Mouse (Mus musculus) heart, embryonic 11.5 days (tissue): ENCODE data around the gene Gm7075. TPM values are rescaled to one million over a fixed set of nuclear protein-coding genes. Genes with fewer than 3 reads are reported as not detected.

Experiments used
- ATAC-seq: fragments of 200-750 bp; cut with Nextera tagmentation; replicated peaks from 2 replicates; pipeline ENCODE4 v1.8.0; 2017; ENCODE audit warnings: moderate library complexity; ENCODE audit not compliant: insufficient number of reproducible peaks, low FRiP score, low TSS enrichment
- H3K27ac ChIP-seq: fragments of 300-500 bp; sonication (generic); 2 replicates; pipeline ENCODE4 v1.5.1; 2014; ENCODE audit warnings: mild to moderate bottlenecking, low read depth, low read length
- H3K27me3 ChIP-seq: fragments of 300-500 bp; sonication (generic); 2 replicates; pipeline ENCODE4 v1.6.1; 2014; ENCODE audit warnings: mild to moderate bottlenecking, low read length, mixed read lengths; ENCODE audit not compliant: control insufficient read depth, insufficient read depth
- H3K36me3 ChIP-seq: fragments of 300-500 bp; sonication (generic); 2 replicates; pipeline ENCODE4 v1.6.1; 2014; ENCODE audit warnings: mild to moderate bottlenecking, low read length, moderate library complexity, mixed read lengths; ENCODE audit not compliant: control insufficient read depth, insufficient read depth
- H3K4me1 ChIP-seq: fragments of 300-500 bp; sonication (generic); 2 replicates; pipeline ENCODE4 v1.6.1; 2014; ENCODE audit warnings: low read length; ENCODE audit not compliant: control insufficient read depth, insufficient read depth
- H3K4me2 ChIP-seq: fragments of 300-500 bp; sonication (generic); 2 replicates; pipeline ENCODE4 v1.6.1; 2014; ENCODE audit warnings: mild to moderate bottlenecking, moderate library complexity
- H3K4me3 ChIP-seq: fragments of 300-500 bp; sonication (generic); 2 replicates; pipeline ENCODE4 v1.5.1; 2014; ENCODE audit warnings: low read depth, low read length
- H3K9ac ChIP-seq: fragments of 300-500 bp; sonication (generic); 2 replicates; pipeline ENCODE4 v1.6.1; 2014; ENCODE audit warnings: mild to moderate bottlenecking, low read depth, low read length, moderate library complexity
- H3K9me3 ChIP-seq: fragments of 300-500 bp; sonication (generic); replicated peaks from 2 replicates; pipeline ENCODE4 v1.6.1; 2016; ENCODE audit warnings: low read length; ENCODE audit not compliant: control insufficient read depth
- WGBS: fragments of 180-500 bp; shearing (Covaris S2); extraction: QIAGEN DNeasy Blood & Tissue Kit; methylation state at CpG from one replicate; pipeline ENCODE4 v1.1.7; 2014; ENCODE audit not compliant: insufficient replicate concordance; 5-methylcytosine and 5-hydroxymethylcytosine counted together
- polyA plus RNA-seq: library from polyadenylated mRNA; unstranded; fragments of >200 nt; fragmentation: Nextera tagmentation; extraction: Ambion mirVana; gene quantifications from 2 replicates; pipeline ENCODE4 v1.2.1, GENCODE M21; 2014

Gene Gm7075
- polyA plus RNA-seq, 1 experiment from 2014 or later = not detected

GRCm38 (mm10) chr10:63438736-63439262, 17.2 kb upstream of the Gm7075 start:
- Histone ChIP-seq H3K36me3 (no peaks in the 10 kb centered on the region), H3K9me3 (no peaks in the 10 kb centered on the region), H3K4me2 (no peak overlapping the region), H3K4me3 (no peak overlapping the region), H3K4me1 (no peaks in the 10 kb centered on the region), H3K9ac (no peak overlapping the region), H3K27me3 (no peaks in the 10 kb centered on the region), H3K27ac (no peak overlapping the region)
- ATAC-seq = no peak

DNA sequence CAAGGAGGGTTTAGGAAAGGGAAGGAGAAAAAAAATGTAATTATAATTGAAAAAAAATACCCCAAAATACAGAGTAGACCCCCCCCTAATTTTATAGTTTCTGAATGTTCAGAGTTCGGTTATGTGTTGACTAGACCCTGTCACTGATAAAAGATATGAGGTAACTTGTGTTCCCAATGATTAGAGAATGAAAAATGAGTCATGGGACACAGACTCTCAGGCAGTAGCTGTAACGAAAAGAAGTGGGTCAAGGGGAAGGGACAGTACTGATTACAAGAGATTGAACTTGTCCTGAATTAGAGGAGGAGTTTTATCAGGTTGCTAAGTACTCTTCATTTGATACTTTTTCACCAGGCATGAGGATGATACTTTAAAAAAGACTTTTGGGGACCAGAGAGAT, 11.3 kb upstream of the Gm7075 start:
- Histone ChIP-seq H3K4me2 (no peak overlapping the region), H3K36me3 (no peaks in the 10 kb centered on the region), H3K9me3 (no peaks in the 10 kb centered on the region), H3K27me3 (no peaks in the 10 kb centered on the region), H3K9ac (no peak overlapping the region), H3K4me1 (no peaks in the 10 kb centered on the region), H3K4me3 (no peak overlapping the region), H3K27ac (no peak overlapping the region)
- no peak for ATAC-seq
- 39% methylated on average over 2 of the region's 2 CpGs for WGBS

- 86% methylated on average over 8 of the region's 8 CpGs for WGBS
Observed at GRCm38 (mm10) chr10:63432099-63432498, 10.5 kb upstream of the Gm7075 start.

GRCm38 (mm10) chr10:63431221-63431736, 9.7 kb upstream of the Gm7075 start:
- 87% methylated on average over 7 of the region's 7 CpGs for WGBS
- H3K27me3 ChIP-seq = no peaks in the 10 kb centered on the region
- H3K9me3 ChIP-seq = no peaks in the 10 kb centered on the region
- ATAC-seq = no peak
- no peak overlapping the region for H3K9ac ChIP-seq
- no peak overlapping the region for H3K4me2 ChIP-seq
- H3K4me1 ChIP-seq = no peaks in the 10 kb centered on the region
- H3K4me3 ChIP-seq = no peak overlapping the region
- no peaks in the 10 kb centered on the region for H3K36me3 ChIP-seq
- H3K27ac ChIP-seq = no peak overlapping the region

More at GRCm38 (mm10) chr10:63432099-63432498, 10.5 kb upstream of the Gm7075 start:
- Histone ChIP-seq H3K4me3 (no peak overlapping the region), H3K4me2 (no peak overlapping the region), H3K36me3 (no peaks in the 10 kb centered on the region), H3K4me1 (no peaks in the 10 kb centered on the region), H3K9ac (no peak overlapping the region), H3K9me3 (no peaks in the 10 kb centered on the region), H3K27ac (no peak overlapping the region), H3K27me3 (no peaks in the 10 kb centered on the region)
- ATAC-seq = no peak

GRCm38 (mm10) chr10:63429785-63430305, 8.3 kb upstream of the Gm7075 start, which contains the start of gene Ctnna3:
Gene Ctnna3 (plus strand): TSS chr10:63430098.
- H3K9ac ChIP-seq = peak within 1 kb of the TSS; percentile 88
- H3K4me2 ChIP-seq = peak within 1 kb of the TSS; percentile 84
- peak; percentile 93 for ATAC-seq
- peak within 1 kb of the TSS; percentile 81 for H3K4me3 ChIP-seq
- WGBS = under 1% methylated on average over 55 of the region's 55 CpGs
- H3K4me1 ChIP-seq = no peaks in the 10 kb centered on the region
- no peaks in the 10 kb centered on the region for H3K9me3 ChIP-seq
- no peaks in the 10 kb centered on the region for H3K36me3 ChIP-seq
- H3K27ac ChIP-seq = peak within 1 kb of the TSS; percentile 84
- no peaks in the 10 kb centered on the region for H3K27me3 ChIP-seq

DNA sequence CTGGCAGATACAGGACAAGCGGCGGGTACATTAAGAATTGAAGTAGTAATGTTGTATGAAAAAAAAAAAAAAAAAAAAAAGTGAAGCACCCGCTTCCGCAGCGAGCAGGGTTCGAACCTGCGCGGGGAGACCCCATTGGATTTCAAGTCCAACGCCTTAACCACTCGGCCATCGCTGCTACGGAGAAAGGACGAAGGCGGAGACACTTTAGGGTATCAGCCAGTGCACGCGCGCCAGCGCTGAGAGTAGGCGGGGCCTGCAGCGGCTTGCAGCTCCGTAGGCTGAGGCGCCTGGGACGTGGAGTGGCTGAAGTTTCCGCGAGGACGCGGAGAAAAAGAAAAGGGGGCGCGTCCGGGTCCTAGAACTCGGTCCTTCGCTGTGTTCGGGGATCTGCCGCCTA, 7.8 kb upstream of the Gm7075 start:
- Histone ChIP-seq H3K9me3 (no peaks in the 10 kb centered on the region), H3K9ac (peak overlapping the region; percentile 88), H3K36me3 (no peaks in the 10 kb centered on the region), H3K4me2 (peak overlapping the region; percentile 84), H3K27ac (peak overlapping the region; percentile 84), H3K4me1 (no peaks in the 10 kb centered on the region), H3K4me3 (peak overlapping the region; percentile 81), H3K27me3 (no peaks in the 10 kb centered on the region)
- under 1% methylated on average over 34 of the region's 34 CpGs for WGBS
- ATAC-seq = peak; percentile 93

GRCm38 (mm10) chr10:63429023-63429340, 7.4 kb upstream of the Gm7075 start:
- WGBS = 8% methylated on average over 11 of the region's 11 CpGs
- no peaks in the 10 kb centered on the region for H3K36me3 ChIP-seq

GRCm38 (mm10) chr10:63428243-63429022, 6.8 kb upstream of the Gm7075 start:
- H3K4me1 ChIP-seq = no peaks in the 10 kb centered on the region
- ATAC-seq = no peak
- H3K9ac ChIP-seq = peak overlapping the region; percentile 60; the same call in 1 of the 2 replicates
- no peaks in the 10 kb centered on the region for H3K27me3 ChIP-seq
- H3K4me2 ChIP-seq = peak overlapping the region; percentile 84
- no peak overlapping the region for H3K27ac ChIP-seq
- H3K4me3 ChIP-seq = peak overlapping the region; percentile 81
- no peaks in the 10 kb centered on the region for H3K9me3 ChIP-seq
- no peaks in the 10 kb centered on the region for H3K36me3 ChIP-seq
- WGBS = 24% methylated on average over 19 of the region's 19 CpGs

More at GRCm38 (mm10) chr10:63429023-63429340, 7.4 kb upstream of the Gm7075 start:
- no peak for ATAC-seq
- Histone ChIP-seq H3K4me1 (no peaks in the 10 kb centered on the region), H3K4me3 (peak overlapping the region; percentile 81), H3K9ac (peak overlapping the region; percentile 60; the same call in 1 of the 2 replicates), H3K27ac (no peak overlapping the region), H3K27me3 (no peaks in the 10 kb centered on the region), H3K9me3 (no peaks in the 10 kb centered on the region), H3K4me2 (peak overlapping the region; percentile 84)
